Mouse (Mus musculus) natural killer cell, adult 2 months (primary cell): ENCODE results near the gene Gm17428.
"Not testable (repeated sequence)": the region's sequence is repeated elsewhere in the genome, so short reads cannot be mapped to it uniquely, and the experiment has no call there.

Experiments used
- DNase-seq, 2 experiments: peaks; one replicate each; pipeline ENCODE4 v3.0.0; 2022; ENCODE audit warnings: low spot score in 2 of 2

The Gm17428 gene

GRCm38 (mm10) chr14:54976633-54977032, at the start of gene Gm17428:
TSS of gene Gm17428 (plus strand) at chr14:54976933.
- DNase-seq = no peak

DNA sequence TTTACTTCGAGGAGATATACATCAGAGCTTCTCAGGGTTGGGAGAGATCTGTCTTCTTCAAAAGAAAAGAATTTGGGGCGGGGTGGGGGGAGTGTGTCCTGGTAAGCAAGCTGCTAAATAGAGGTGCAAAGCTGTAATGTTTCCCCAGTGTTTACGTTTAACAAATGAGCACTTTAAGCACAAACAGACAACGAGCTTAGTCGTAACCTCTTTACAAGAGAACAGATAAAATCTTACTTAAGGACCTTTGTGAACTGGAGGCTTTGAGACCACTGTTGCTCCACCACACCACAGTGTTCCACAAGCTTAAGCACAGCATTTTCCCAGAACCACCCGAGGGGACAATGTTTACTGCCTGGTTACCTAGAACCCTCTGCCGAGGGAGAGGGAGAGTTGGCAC, 49.4 kb upstream of the Gm17428 start:
- no peak for DNase-seq

DNA sequence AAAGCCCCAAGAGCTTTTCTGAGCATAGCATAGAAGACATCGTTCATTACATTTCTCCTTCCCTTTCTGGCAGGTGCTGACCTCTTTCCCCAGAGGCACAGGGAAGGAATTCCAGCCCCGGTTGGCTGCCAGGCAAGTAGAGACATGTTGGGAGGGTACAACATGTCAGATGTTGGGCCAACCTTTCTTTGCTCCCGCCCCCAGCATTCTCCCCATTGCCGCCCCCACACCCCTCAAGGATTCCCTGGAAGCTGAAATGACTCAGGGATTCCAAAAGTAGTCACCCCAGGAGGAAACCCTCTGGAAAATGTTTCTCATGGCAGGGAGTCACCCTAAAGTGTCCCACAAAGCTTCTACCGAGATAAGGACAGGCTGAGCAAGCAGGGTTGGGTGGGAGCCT, 46.9 kb upstream of the Gm17428 start:
- DNase-seq = no peak

DNA sequence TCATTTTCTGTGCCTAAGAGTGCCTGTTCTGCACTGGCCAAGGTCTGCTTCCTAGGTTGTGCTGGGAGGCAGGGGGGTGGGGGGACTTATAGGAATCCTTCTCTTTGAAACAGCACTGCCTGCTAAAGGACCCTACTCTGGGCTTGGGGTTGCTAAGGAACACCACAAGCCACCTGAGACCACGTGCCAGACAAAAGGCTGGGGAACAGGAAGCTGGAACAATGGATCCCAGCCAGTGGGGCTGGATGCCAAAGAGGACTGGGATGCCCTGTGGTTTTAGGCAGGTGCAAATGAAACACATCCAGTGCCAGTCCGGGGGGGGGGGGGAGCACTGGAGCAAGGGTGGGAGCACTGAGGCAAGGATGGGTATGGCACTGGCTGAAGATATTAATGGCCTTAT, 46.3 kb upstream of the Gm17428 start:
- DNase-seq = no peak

- no peak for DNase-seq
Observed at GRCm38 (mm10) chr14:54932645-54933150, 44.0 kb upstream of the Gm17428 start, which contains the start of gene Il25. TSS of gene Il25 (plus strand) at chr14:54932695.

DNA sequence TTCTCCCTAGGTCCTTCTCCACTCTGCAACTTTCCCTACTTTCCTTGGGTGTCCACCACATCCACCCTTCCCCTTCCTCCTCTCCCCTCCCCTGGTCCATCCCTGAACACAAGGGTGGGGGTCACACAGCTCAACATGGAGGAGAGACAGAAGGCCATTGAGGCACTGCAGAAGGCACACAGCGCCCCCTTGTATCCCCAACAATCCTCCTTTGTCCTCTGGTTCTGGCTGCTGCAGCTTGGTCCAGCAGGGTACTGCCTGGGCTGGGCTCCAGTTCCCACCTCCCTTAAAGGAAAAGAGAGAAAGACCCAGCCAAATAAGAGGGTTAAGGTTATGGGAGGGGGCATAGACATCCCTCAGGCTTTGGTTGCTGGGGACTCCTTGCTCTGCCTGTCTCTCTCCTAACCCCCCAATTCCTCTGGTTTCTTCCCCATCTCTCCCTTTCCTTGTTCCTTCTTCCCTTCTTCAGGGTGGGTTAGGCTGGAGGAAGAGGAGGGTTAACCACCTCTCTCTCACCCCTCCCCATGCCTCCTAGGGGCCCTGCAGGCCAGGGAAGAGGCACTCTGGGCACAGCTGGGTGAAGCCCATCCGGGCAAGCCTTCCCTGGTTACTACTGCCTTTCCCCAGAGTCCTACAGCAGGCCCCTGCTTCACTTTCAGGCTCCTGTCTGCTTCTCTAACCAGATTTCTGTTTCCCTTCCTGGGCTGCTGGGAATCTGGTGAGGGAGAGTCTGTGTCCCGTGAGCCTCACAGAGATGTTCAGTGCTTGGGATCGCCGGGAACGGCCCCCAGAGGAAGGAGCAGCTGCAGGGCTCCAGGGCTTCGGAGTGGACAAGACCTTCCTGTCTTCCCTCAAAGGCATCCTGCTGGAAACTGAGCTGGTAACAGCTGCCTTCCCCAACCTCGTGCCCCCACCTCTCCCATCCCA, 40.6 kb upstream of the Gm17428 start, which contains the start of gene Cmtm5:
Cmtm5 (plus strand) TSS at position 358 of the 927 bp plus-strand sequence.
- no peak for DNase-seq

DNA sequence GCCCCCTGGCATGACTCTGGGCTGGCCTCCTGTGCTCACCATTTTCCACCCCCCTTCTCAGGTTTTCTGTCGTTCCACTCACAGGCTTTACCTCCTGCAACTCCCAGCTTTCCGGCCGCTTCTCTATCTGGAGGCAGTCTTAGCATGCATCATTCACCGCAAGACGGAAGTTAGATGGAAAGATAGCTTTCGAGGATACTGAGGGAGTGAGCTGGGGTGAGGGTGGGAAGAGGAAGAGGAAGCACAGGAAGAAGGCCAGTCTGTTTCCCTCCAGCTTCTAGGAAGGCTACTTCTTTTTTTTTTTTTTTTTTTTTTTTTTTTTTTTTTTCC, 39.9 kb upstream of the Gm17428 start:
- no peak for DNase-seq

DNA sequence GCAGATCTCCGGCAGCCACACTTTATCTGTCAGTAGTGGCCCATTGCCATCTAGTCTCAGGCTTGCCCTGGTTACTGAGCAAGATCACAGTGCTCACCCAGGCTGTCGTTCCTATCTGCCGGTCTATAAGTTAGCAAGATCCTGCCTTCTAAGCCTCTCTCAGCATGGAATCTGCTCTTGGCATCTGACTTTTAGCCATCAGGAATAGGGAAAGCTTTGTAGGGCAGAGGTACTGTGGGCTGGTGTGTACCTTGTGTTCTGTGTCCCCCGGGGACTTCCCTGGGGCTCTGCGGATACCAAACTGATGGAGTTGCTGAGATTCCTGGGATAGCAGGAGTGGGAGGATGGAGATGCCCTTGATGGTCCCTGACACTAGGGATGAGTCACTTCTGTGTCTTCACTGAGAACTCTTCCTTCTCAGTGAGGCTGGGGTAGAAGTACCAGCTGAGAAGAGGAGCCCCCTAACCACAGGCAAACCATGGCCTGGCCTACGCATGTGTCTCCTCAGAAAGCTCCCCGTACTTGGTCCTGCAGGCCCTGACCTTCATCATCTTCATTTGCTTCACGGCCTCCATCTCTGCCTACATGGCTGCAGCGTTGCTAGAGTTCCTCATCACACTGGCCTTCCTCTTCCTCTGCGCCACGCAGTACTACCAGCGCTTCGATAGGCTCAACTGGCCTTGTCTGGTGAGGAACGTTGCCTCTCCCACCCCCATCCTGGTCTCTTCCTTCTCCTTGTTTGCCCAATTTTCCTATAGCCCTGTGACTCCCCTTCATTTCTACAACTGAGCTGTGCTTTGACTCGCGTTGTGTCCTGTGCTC, 39.2 kb upstream of the Gm17428 start:
- DNase-seq = no peak

- DNase-seq = no peak
Observed at GRCm38 (mm10) chr14:54938431-54939219, 38.1 kb upstream of the Gm17428 start.

GRCm38 (mm10) chr14:54939434-54940175, 37.1 kb upstream of the Gm17428 start:
- DNase-seq = peak; percentile 40 to 62

DNA sequence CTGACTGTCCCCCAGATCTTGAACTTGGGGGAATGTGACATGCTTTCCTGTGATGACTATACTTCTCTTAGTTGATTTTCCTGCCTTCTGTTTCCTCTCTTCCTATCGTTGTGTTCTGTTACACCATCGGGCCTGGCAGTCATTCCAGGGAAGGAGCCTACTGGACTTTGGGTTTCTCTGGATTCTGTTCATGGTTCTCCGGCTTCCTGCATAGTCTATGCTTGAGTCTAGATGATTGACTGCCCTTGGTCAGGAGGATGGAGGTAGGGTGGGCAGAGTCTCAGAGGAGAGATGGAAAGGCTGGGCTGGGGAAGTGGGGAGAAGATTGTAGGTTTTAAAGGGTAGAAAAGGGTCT, 36.6 kb upstream of the Gm17428 start:
- no peak for DNase-seq

DNA sequence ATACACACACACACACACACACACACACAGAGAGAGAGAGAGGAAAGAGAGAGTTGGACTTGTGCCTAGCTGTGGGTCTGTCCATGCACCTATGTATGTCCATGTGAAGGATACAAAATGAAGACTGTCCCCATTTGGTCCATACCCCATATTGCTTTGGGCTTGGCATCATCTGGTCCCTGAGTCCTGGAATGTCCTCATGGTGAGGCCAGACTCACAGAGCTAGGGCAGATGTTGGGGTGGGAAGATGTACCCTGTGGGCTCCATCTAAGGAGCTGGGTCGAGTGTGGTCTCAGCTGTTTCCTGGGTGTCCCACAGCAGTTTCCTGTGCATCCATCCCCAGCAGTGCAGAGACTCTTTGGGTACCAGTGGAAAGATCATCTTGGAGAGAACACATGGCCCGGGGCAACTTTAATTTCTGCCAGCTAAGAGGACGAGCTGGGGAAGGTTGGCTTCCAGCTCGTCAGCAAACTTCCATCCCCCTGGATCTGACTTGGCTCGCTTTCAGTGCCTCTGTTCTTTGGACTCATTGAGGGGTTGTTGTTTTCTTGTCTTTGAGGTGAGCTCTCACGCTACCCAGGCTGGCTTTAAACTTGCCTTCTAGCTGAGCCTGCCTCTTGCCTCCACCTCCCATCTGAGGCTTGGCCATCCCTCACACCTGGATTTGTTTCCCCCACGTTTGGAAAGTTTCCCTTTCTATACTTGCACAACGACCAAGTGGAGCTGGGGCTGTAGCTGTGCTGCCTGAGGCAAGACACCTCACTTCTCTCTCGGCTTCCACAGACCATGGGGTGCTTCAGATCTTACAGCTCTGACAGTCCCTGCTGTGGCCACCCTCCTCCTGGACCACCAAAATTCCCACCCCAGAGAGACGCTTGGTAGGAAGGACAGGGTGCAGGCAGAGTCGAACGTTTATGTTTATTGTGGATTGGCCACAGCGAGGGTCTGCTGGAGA, 35.4 kb upstream of the Gm17428 start:
- no peak for DNase-seq

- DNase-seq = no peak
Observed at GRCm38 (mm10) chr14:54942479-54942878, 34.3 kb upstream of the Gm17428 start.

DNA sequence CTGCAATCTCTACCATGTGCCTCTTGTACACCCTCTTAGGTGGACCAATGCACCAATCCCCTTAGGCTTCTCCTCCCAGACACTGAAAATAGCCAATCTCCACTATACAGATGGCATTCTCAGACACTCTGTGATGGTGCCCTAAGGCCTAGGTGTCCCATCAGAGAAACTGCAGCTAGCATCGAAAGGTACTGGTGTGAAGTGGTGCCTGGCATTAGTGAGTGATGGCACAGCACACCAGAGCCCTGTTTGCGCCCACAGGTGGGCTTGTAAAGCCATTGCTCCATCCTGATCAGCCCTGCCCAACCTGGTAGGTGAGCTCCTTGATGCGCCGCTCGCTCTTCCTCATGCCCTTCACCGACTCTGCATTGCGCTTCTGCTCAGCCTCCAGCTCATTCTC, 32.8 kb upstream of the Gm17428 start:
- no peak for DNase-seq

- no peak for DNase-seq
Observed at GRCm38 (mm10) chr14:54944939-54945338, 31.8 kb upstream of the Gm17428 start.

GRCm38 (mm10) chr14:54945975-54946704, 30.6 kb upstream of the Gm17428 start:
- no peak for DNase-seq

DNA sequence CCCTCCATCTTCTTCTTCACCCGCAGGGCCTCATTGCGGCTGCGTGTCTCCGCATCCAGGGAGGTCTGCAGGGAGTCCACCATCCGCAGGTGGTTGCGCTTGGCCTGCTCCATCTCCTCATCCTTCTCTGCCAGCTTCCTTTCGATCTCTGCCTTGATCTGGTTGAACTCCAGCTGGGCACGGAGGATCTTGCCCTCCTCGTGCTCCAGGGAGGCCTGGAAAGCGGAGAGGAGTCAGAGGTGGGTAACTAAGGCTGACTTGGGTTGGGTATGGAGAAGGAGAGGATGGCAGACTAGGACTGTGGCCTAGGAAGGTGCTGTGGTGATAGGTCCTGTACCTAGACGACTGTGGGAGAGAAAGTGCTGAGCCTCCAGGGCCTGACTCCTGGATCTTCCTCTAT, 29.7 kb upstream of the Gm17428 start:
- not testable (repeated sequence) for DNase-seq

DNA sequence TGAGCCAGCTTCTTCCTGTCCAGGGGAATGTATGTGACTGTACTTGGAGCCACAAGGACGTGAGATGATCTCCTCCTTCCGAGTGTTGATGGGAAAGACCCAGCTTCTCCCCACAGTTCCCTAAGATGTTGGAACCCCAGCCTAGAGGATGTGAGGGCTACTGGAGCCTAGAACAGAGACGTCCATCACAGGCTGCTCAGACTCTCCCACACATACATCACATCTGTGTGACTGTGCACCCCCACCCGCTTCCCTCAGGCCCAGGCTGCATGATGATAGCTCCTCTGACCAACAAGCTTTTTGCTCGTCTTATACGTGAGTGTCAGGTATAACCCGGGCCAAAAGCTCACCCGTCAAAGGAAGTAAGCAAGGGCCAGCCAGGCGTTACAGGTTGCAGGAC, 28.0 kb upstream of the Gm17428 start:
- DNase-seq = no peak

DNA sequence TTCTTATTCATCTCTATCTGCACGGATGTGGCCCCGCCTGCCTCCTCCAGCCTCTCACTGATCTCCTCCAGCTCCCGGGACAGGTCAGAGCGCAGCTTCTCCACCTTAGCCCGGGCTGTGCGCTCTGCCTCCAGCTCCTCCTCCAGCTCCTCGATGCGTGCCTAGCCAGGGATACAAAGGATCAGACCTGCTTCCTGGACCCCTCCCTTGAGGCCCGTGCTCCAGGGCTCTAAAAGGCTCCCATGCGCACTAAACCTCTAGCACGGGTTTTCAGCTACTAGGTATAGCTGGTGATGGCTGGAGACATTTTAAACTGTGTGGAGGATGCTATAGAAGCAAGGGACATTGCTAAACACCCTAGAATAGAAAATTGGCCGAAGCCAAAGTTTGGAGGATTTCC, 26.2 kb upstream of the Gm17428 start:
- no peak for DNase-seq
